Mouse (Mus musculus): Measurements from ENCODE around the gene Ascc3.
A peak's percentile ranks its signal among the peaks of the same experiment; 100 is the strongest.

Ascc3 gene

GRCm38 (mm10) chr10:50763457-50764310 is 171.2 kb downstream of the Ascc3 start:
- no peak for DNase-seq

GRCm38 (mm10) chr10:50772811-50773210 is 180.3 kb downstream of the Ascc3 start:
- DNase-seq, result no peak

- no peak for DNase-seq
Measured at GRCm38 (mm10) chr10:50773846-50774245, 181.4 kb downstream of the Ascc3 start.

GRCm38 (mm10) chr10:50792840-50793239 is 200.4 kb downstream of the Ascc3 start:
- peak; percentile 5 to 21 for DNase-seq

- no peak for DNase-seq
Measured at GRCm38 (mm10) chr10:50801594-50801993, 209.1 kb downstream of the Ascc3 start.

- DNase-seq, result no peak
Measured at GRCm38 (mm10) chr10:50802380-50802779, 209.9 kb downstream of the Ascc3 start.

GRCm38 (mm10) chr10:50806166-50806565 is 213.7 kb downstream of the Ascc3 start:
- DNase-seq, result no peak

- no peak for DNase-seq
Measured at GRCm38 (mm10) chr10:50822363-50822762, 229.9 kb downstream of the Ascc3 start.

GRCm38 (mm10) chr10:50826829-50827228 is 234.4 kb downstream of the Ascc3 start:
- no peak for DNase-seq

GRCm38 (mm10) chr10:50834533-50834932 is 242.1 kb downstream of the Ascc3 start:
- no peak for DNase-seq

- DNase-seq, result no peak
Measured at GRCm38 (mm10) chr10:50843363-50843762, 250.9 kb downstream of the Ascc3 start.

- no peak for DNase-seq
Measured at GRCm38 (mm10) chr10:50868202-50868601, 275.7 kb downstream of the Ascc3 start.

- DNase-seq, result no peak
Measured at GRCm38 (mm10) chr10:50876952-50877351, 284.5 kb downstream of the Ascc3 start.

- DNase-seq, result no peak
Measured at GRCm38 (mm10) chr10:50881476-50882069, 289.1 kb downstream of the Ascc3 start.

- DNase-seq, result no peak
Measured at GRCm38 (mm10) chr10:50882366-50882765, 289.9 kb downstream of the Ascc3 start.

GRCm38 (mm10) chr10:50886305-50886704 is 293.8 kb downstream of the Ascc3 start:
- DNase-seq, result no peak

- DNase-seq, result no peak
Measured at GRCm38 (mm10) chr10:50890621-50891020, 298.2 kb downstream of the Ascc3 start.

GRCm38 (mm10) chr10:50891876-50892711 is 299.6 kb downstream of the Ascc3 start:
- no peak for DNase-seq

GRCm38 (mm10) chr10:50892751-50893320 is 300.4 kb downstream of the Ascc3 start:
- DNase-seq, result no peak

- no peak for DNase-seq
Measured at GRCm38 (mm10) chr10:50893546-50893945, 301.1 kb downstream of the Ascc3 start.

GRCm38 (mm10) chr10:50894170-50894991 is 301.9 kb downstream of the Ascc3 start, which contains the start of gene Sim1:
Sim1 (plus strand) TSS chr10:50894754.
- DNase-seq, result peak; percentile 27 to 38

All from cerebellum, postnatal 36 days (tissue).